Mouse (Mus musculus) left cerebral cortex, postnatal 4 days (tissue): Measurements from ENCODE around the gene Gpank1. TPM values are rescaled to one million over a fixed set of nuclear protein-coding genes. Genes with fewer than 3 reads are reported as not detected.

ENCODE experiments used
- total RNA-seq, 2 experiments: library from RNA; stranded (reverse); gene quantifications; 2 replicates each; pipeline ENCODE4 v1.2.3; 2021

Gpank1 gene
- total RNA-seq, 2 experiments from 2014 or later, result 10.7 to 12.1 TPM

Other genes with a start within 250 kb of the Gpank1 start
- gene Zbtb12, start 242.0 kb upstream of the Gpank1 start, total RNA-seq, result 10 to 100 TPM; 35.4 to 38.3 TPM
- gene Gm20547, start 239.4 kb upstream of the Gpank1 start, total RNA-seq, result not detected
- 1 to 10 TPM; 2.1 to 3.2 TPM for gene C2, start 223.2 kb upstream of the Gpank1 start, total RNA-seq
- 100 to 1,000 TPM; 232 to 251 TPM for gene Ehmt2, start 223.0 kb upstream of the Gpank1 start, total RNA-seq
- gene Slc44a4, start 207.0 kb upstream of the Gpank1 start, total RNA-seq, result under 1 TPM in 1 of 2 experiments, not detected in 1; 0.20 TPM
- gene Neu1, start 190.2 kb upstream of the Gpank1 start, total RNA-seq, result 10 to 100 TPM; 18.8 to 19.1 TPM
- gene Hspa1b, start 162.2 kb upstream of the Gpank1 start, total RNA-seq, result 1 to 10 TPM; 1.6 to 2.3 TPM
- gene Gm20481, start 151.5 kb upstream of the Gpank1 start, total RNA-seq, result not detected
- gene Hspa1a, start 149.3 kb upstream of the Gpank1 start, total RNA-seq, result 1 to 10 TPM; 3.1 to 5.2 TPM
- under 1 TPM in 1 of 2 experiments, not detected in 1; 0.22 TPM for gene Hspa1l, start 148.8 kb upstream of the Gpank1 start, total RNA-seq
- 10 to 100 TPM; 35.9 to 38.5 TPM for gene Lsm2, start 139.6 kb upstream of the Gpank1 start, total RNA-seq
- gene Vars, start 120.5 kb upstream of the Gpank1 start, total RNA-seq, result 10 to 100 TPM; 91.0 to 94.3 TPM
- under 1 TPM; 0.12 to 0.16 TPM for gene Vwa7, start 104.9 kb upstream of the Gpank1 start, total RNA-seq
- gene Sapcd1, start 93.4 kb upstream of the Gpank1 start, total RNA-seq, result under 1 TPM; 0.98 to 0.99 TPM
- gene Msh5, start 74.7 kb upstream of the Gpank1 start, total RNA-seq, result 1 to 10 TPM; 2.0 to 3.2 TPM
- gene Clic1, start 71.5 kb upstream of the Gpank1 start, total RNA-seq, result 10 to 100 TPM; 20.2 to 20.3 TPM
- 100 to 1,000 TPM; 101 to 115 TPM for gene Ddah2, start 62.4 kb upstream of the Gpank1 start, total RNA-seq
- gene Ly6g6c, start 56.1 kb upstream of the Gpank1 start, total RNA-seq, result not detected
- gene Mpig6b, start 55.3 kb upstream of the Gpank1 start, total RNA-seq, result not detected
- 1 to 10 TPM; 2.8 to 3.4 TPM for gene Ly6g6e, start 44.6 kb upstream of the Gpank1 start, total RNA-seq
- not detected for gene Ly6g6d, start 43.4 kb upstream of the Gpank1 start, total RNA-seq
- not detected for gene Ly6g6f, start 35.8 kb upstream of the Gpank1 start, total RNA-seq
- 10 to 100 TPM; 66.7 to 73.6 TPM for gene Abhd16a, start 32.2 kb upstream of the Gpank1 start, total RNA-seq
- not detected for gene Ly6g5c, start 13.2 kb upstream of the Gpank1 start, total RNA-seq
- gene Ly6g5b, start 6.0 kb upstream of the Gpank1 start, total RNA-seq, result 1 to 10 TPM in 1 of 2 experiments, under 1 TPM in 1; 0.81 to 2.3 TPM
- gene Csnk2b, start 598 bp downstream of the Gpank1 start, total RNA-seq, result 100 to 1,000 TPM; 210 to 214 TPM
- 10 to 100 TPM; 19.8 to 20.1 TPM for gene D17H6S53E, start 4.9 kb downstream of the Gpank1 start, total RNA-seq
- gene Apom, start 10.6 kb downstream of the Gpank1 start, total RNA-seq, result under 1 TPM in 1 of 2 experiments, not detected in 1; 0.52 TPM
- gene Bag6, start 13.7 kb downstream of the Gpank1 start, total RNA-seq, result 100 to 1,000 TPM; 395 to 410 TPM
- 100 to 1,000 TPM; 311 to 315 TPM for gene Prrc2a, start 43.4 kb downstream of the Gpank1 start, total RNA-seq
- gene Aif1, start 54.6 kb downstream of the Gpank1 start, total RNA-seq, result 1 to 10 TPM; 2.5 to 3.6 TPM
- gene Lst1, start 67.0 kb downstream of the Gpank1 start, total RNA-seq, result 10 to 100 TPM; 12.3 to 17.6 TPM
- gene Ltb, start 73.0 kb downstream of the Gpank1 start, total RNA-seq, result under 1 TPM; 0.77 to 0.88 TPM
- under 1 TPM in 1 of 2 experiments, not detected in 1; 0.52 TPM for gene Tnf, start 80.6 kb downstream of the Gpank1 start, total RNA-seq
- 1 to 10 TPM in 1 of 2 experiments, under 1 TPM in 1; 0.82 to 1.0 TPM for gene Lta, start 83.9 kb downstream of the Gpank1 start, total RNA-seq
- gene Gm16181, start 99.4 kb downstream of the Gpank1 start, total RNA-seq, result not detected
- gene Atp6v1g2, start 112.2 kb downstream of the Gpank1 start, total RNA-seq, result 100 to 1,000 TPM; 122 to 142 TPM
- 10 to 100 TPM; 14.7 to 14.8 TPM for gene Nfkbil1, start 114.3 kb downstream of the Gpank1 start, total RNA-seq
- 100 to 1,000 TPM; 324 to 337 TPM for gene Ddx39b, start 120.3 kb downstream of the Gpank1 start, total RNA-seq
- 10 to 100 TPM; 19.1 to 22.8 TPM for gene H2-D1, start 141.3 kb downstream of the Gpank1 start, total RNA-seq
- gene H2-Q1, start 198.9 kb downstream of the Gpank1 start, total RNA-seq, result under 1 TPM; 0.28 to 0.32 TPM
- 1 to 10 TPM in 1 of 2 experiments, under 1 TPM in 1; 0.48 to 2.2 TPM for gene H2-Q2, start 220.8 kb downstream of the Gpank1 start, total RNA-seq